Mouse (Mus musculus): ENCODE measurements around the gene Kpna1. TPM values are rescaled to one million over a fixed set of nuclear protein-coding genes. Genes with fewer than 3 reads are reported as not detected.
A peak's percentile ranks its signal among the peaks of the same experiment; 100 is the strongest.

The Kpna1 gene
- total and polyA plus RNA-seq, 2 experiments from 2014 or later, result 55.2 to 55.9 TPM

GRCm38 (mm10) chr16:36067694-36068093 lies 89.1 kb downstream of the Kpna1 start:
- Histone ChIP-seq H3K36me3 (ENCODE audit: insufficient read depth, low read length) (no peaks in the 10 kb centered on the region), H3K9ac (replicated peaks; ENCODE audit: low read length) (no peak overlapping the region), H3K27me3 (ENCODE audit: insufficient read depth, low read length) (no peaks in the 10 kb centered on the region), H3K27ac (no peak overlapping the region), H3K4me1 (ENCODE audit: insufficient read depth, low read length) (peaks cover 7% of the 10 kb centered on the region; the same call in 1 of the 2 replicates), H3K9me3 (ENCODE audit: low read length) (no peaks in the 10 kb centered on the region), H3K4me3 (ENCODE audit: low read length) (no peak overlapping the region), H3K4me2 (ENCODE audit: low read depth, low read length) (no peak overlapping the region)
- ATAC-seq (no peak), DNase-seq (ENCODE audit: low spot score) (no peak)
- 72% methylated on average over 2 of the region's 2 CpGs for WGBS
- TF ChIP-seq CTCF (IDR thresholded peaks at IDR 0.05; ENCODE audit: low read depth), result no peak

- peaks cover 7% of the 10 kb centered on the region; the same call in 1 of the 2 replicates for H3K4me1 ChIP-seq (ENCODE audit: insufficient read depth, low read length)
- no peak for TF ChIP-seq CTCF (IDR thresholded peaks at IDR 0.05; ENCODE audit: low read depth)
- peak; percentile 25 for DNase-seq (ENCODE audit: low spot score)
- no peak overlapping the region for H3K4me3 ChIP-seq (ENCODE audit: low read length)
- H3K9ac ChIP-seq (replicated peaks; ENCODE audit: low read length), result no peak overlapping the region
- no peak overlapping the region for H3K4me2 ChIP-seq (ENCODE audit: low read depth, low read length)
- 50% methylated on average over 3 of the region's 3 CpGs for WGBS
- no peak overlapping the region for H3K27ac ChIP-seq
- no peaks in the 10 kb centered on the region for H3K36me3 ChIP-seq (ENCODE audit: insufficient read depth, low read length)
- H3K9me3 ChIP-seq (ENCODE audit: low read length), result no peaks in the 10 kb centered on the region
- ATAC-seq, result no peak
- H3K27me3 ChIP-seq (ENCODE audit: insufficient read depth, low read length), result no peaks in the 10 kb centered on the region
These were observed 89.8 kb downstream of the Kpna1 start for GRCm38 (mm10) chr16:36068356-36068755.

- Histone ChIP-seq H3K27me3 (ENCODE audit: insufficient read depth, low read length) (no peaks in the 10 kb centered on the region), H3K9me3 (ENCODE audit: low read length) (no peaks in the 10 kb centered on the region), H3K36me3 (ENCODE audit: insufficient read depth, low read length) (no peaks in the 10 kb centered on the region), H3K4me3 (ENCODE audit: low read length) (peak overlapping the region; percentile 85), H3K27ac (no peak overlapping the region), H3K4me2 (ENCODE audit: low read depth, low read length) (peak overlapping the region; percentile 90), H3K4me1 (ENCODE audit: insufficient read depth, low read length) (peaks cover 7% of the 10 kb centered on the region; the same call in 1 of the 2 replicates), H3K9ac (replicated peaks; ENCODE audit: low read length) (0 out of 2 replicates have a peak overlapping the region, but pooled peaks have one; percentile 88)
- peak; percentile 48 for TF ChIP-seq CTCF (IDR thresholded peaks at IDR 0.05; ENCODE audit: low read depth)
- DNase-seq (ENCODE audit: low spot score) (peak; percentile 33), ATAC-seq (no peak)
- 29% methylated on average over 9 of the region's 9 CpGs for WGBS
These were observed 91.4 kb downstream of the Kpna1 start for GRCm38 (mm10) chr16:36069819-36070575.

GRCm38 (mm10) chr16:36071071-36071449 lies 92.5 kb downstream of the Kpna1 start:
- Histone ChIP-seq H3K9me3 (ENCODE audit: low read length) (no peaks in the 10 kb centered on the region), H3K4me2 (ENCODE audit: low read depth, low read length) (peak overlapping the region; percentile 90), H3K9ac (replicated peaks; ENCODE audit: low read length) (peak overlapping the region; percentile 88), H3K4me3 (ENCODE audit: low read length) (peak overlapping the region; percentile 85), H3K27me3 (ENCODE audit: insufficient read depth, low read length) (no peaks in the 10 kb centered on the region), H3K4me1 (ENCODE audit: insufficient read depth, low read length) (peaks cover 7% of the 10 kb centered on the region; the same call in 1 of the 2 replicates), H3K36me3 (ENCODE audit: insufficient read depth, low read length) (no peaks in the 10 kb centered on the region), H3K27ac (peak overlapping the region; percentile 99)
- no peak for TF ChIP-seq CTCF (IDR thresholded peaks at IDR 0.05; ENCODE audit: low read depth)
- no peak for DNase-seq (ENCODE audit: low spot score)
- no peak for ATAC-seq
- WGBS, result under 1% methylated on average over 14 of the region's 16 CpGs

DNA sequence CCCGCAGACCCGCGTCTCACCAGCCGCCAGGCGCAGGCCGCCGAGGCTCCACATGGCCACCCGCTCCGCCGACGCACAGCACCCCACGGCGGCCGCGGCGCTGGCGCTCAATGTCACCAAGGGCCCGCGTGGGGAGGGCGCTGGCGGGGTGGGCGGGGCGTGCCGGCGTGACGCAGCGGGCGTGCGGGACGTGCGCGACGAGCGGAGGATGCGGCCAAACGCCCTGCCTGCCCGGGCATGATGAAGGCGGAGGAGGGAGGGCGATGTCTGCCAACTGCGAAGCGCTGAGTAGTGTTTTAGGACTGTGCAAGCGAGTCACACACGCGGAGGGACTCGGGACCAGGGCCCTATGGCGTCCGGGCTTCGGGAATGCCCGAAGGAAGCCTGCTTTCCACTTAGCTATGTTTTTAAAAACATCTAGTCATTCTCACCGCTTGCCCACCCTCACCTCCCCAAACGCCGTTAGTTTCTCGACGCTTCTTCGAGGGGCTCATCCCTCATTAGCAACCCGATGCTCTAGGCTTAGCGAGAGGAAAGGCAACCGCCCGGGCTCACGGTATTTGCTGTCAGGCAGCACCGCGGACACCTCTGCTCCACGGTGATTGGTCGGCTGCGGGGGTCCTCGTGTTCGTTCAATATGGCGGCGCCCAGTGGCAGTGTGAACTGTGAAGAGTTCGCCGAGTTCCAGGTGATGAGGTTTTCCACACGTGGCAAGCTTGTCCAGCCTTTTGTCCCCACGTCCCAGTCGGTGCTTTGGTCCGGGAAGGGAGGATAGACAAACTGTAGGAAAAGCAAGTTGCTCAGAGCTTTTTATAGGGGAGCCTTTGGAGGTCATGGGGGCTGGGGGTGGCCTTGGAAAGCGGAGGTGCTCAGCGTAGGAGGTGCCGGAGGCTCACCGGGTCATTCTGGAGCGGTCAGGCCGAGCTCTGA lies 93.2 kb downstream of the Kpna1 start, which contains the start of the genes Fam162a and Ccdc58:
Fam162a (minus strand) TSS at position 145 of the 930 bp plus-strand sequence.
Ccdc58 (plus strand) TSS at position 236 of the 930 bp plus-strand sequence.
- peak; percentile 17; the same call in 1 of the 2 replicates for TF ChIP-seq CTCF (IDR thresholded peaks at IDR 0.05; ENCODE audit: low read depth)
- no peaks in the 10 kb centered on the region for H3K36me3 ChIP-seq (ENCODE audit: insufficient read depth, low read length)
- no peaks in the 10 kb centered on the region for H3K9me3 ChIP-seq (ENCODE audit: low read length)
- H3K27ac ChIP-seq, result peak within 1 kb of the TSS; percentile 99
- WGBS, result under 1% methylated on average over 80 of the region's 81 CpGs
- DNase-seq (ENCODE audit: low spot score) (peak; percentile 94), ATAC-seq (peak; percentile 95)
- H3K4me3 ChIP-seq (ENCODE audit: low read length), result peak within 1 kb of the TSS; percentile 85
- H3K4me2 ChIP-seq (ENCODE audit: low read depth, low read length), result peak within 1 kb of the TSS; percentile 90
- H3K9ac ChIP-seq (replicated peaks; ENCODE audit: low read length), result peak within 1 kb of the TSS; percentile 88
- H3K27me3 ChIP-seq (ENCODE audit: insufficient read depth, low read length), result no peaks in the 10 kb centered on the region
- peaks cover 7% of the 10 kb centered on the region; the same call in 1 of the 2 replicates for H3K4me1 ChIP-seq (ENCODE audit: insufficient read depth, low read length)

- WGBS, result 30% methylated on average over 8 of the region's 8 CpGs
- H3K4me2 ChIP-seq (ENCODE audit: low read depth, low read length), result peak overlapping the region; percentile 90
These were observed 94.0 kb downstream of the Kpna1 start for GRCm38 (mm10) chr16:36072410-36073011.

More at GRCm38 (mm10) chr16:36072410-36073011, 94.0 kb downstream of the Kpna1 start:
- TF ChIP-seq CTCF (IDR thresholded peaks at IDR 0.05; ENCODE audit: low read depth), result no peak
- Histone ChIP-seq H3K9me3 (ENCODE audit: low read length) (no peaks in the 10 kb centered on the region), H3K4me1 (ENCODE audit: insufficient read depth, low read length) (peaks cover 7% of the 10 kb centered on the region; the same call in 1 of the 2 replicates), H3K27ac (peak overlapping the region; percentile 99; the same call in 1 of the 2 replicates), H3K27me3 (ENCODE audit: insufficient read depth, low read length) (no peaks in the 10 kb centered on the region), H3K36me3 (ENCODE audit: insufficient read depth, low read length) (no peaks in the 10 kb centered on the region), H3K9ac (replicated peaks; ENCODE audit: low read length) (peak overlapping the region; percentile 88; the same call in 1 of the 2 replicates), H3K4me3 (ENCODE audit: low read length) (peak overlapping the region; percentile 85)
- DNase-seq (ENCODE audit: low spot score) (no peak), ATAC-seq (no peak)

All from hindbrain, postnatal 0 days (tissue).